Mouse (Mus musculus) MEL (cell line): ENCODE results near the gene Yipf2. TPM values are rescaled to one million over a fixed set of nuclear protein-coding genes. Genes with fewer than 3 reads are reported as not detected.

Experiments used
- DNase-seq: peaks from one replicate; pipeline ENCODE4 v3.0.0; 2011; ENCODE audit warnings: low read depth, low spot score
- H3K27ac ChIP-seq: 2 replicates; pipeline ENCODE4 v1.5.1; 2012; ENCODE audit warnings: low read depth, mild to moderate bottlenecking, control low read depth, low read length, moderate library complexity; ENCODE audit not compliant: control insufficient read depth
- H3K27me3 ChIP-seq, 2 experiments: fragments of 150-350 bp in 1 of 2; sonication (generic) in 1 of 2; 2 replicates each; pipeline ENCODE4 v1.6.1; 2012; ENCODE audit warnings: low read length in 2 of 2, mild to moderate bottlenecking in 2 of 2, improper control_type of control experiment in 1 of 2, moderate library complexity in 1 of 2; ENCODE audit not compliant: insufficient read depth in 2 of 2, control insufficient read depth in 1 of 2
- H3K36me3 ChIP-seq, 2 experiments: 2 replicates each; pipeline ENCODE4 v1.6.1; 2012 to 2014; ENCODE audit warnings: low read length in 2 of 2, improper control_type of control experiment in 1 of 2, inconsistent platforms in 1 of 2, mild to moderate bottlenecking in 1 of 2; ENCODE audit not compliant: insufficient read depth in 2 of 2, control insufficient read depth in 1 of 2
- H3K4me1 ChIP-seq, 2 experiments: fragments of 150-350 bp in 1 of 2; sonication (generic) in 1 of 2; 2 replicates each; pipeline ENCODE4 v1.6.1; 2012; ENCODE audit warnings: low read length in 2 of 2, improper control_type of control experiment in 1 of 2, mild to moderate bottlenecking in 1 of 2; ENCODE audit not compliant: insufficient read depth in 2 of 2, control insufficient read depth in 1 of 2
- H3K4me3 ChIP-seq, 2 experiments: fragments of 150-350 bp in 1 of 2; sonication (generic) in 1 of 2; 2 replicates each; pipeline ENCODE4 v1.5.1; 2012; ENCODE audit warnings: low read depth in 2 of 2, low read length in 2 of 2, mild to moderate bottlenecking in 2 of 2, moderate library complexity in 2 of 2, control low read depth in 1 of 2, improper control_type of control experiment in 1 of 2; ENCODE audit not compliant: control insufficient read depth in 1 of 2, insufficient read depth in 1 of 2
- H3K79me2 ChIP-seq: 2 replicates; pipeline ENCODE4 v1.6.1; 2012; ENCODE audit warnings: mild to moderate bottlenecking, low read length, moderate library complexity; ENCODE audit not compliant: control insufficient read depth, poor library complexity, insufficient read depth
- H3K9ac ChIP-seq: 2 replicates; pipeline ENCODE4 v1.6.1; 2012; ENCODE audit warnings: low read depth, mild to moderate bottlenecking, control low read depth, low read length, moderate library complexity; ENCODE audit not compliant: control insufficient read depth, poor library complexity, severe bottlenecking
- H3K9me3 ChIP-seq: fragments of 150-350 bp; sonication (generic); replicated peaks from 2 replicates; pipeline ENCODE4 v1.6.1; 2012; ENCODE audit warnings: mild to moderate bottlenecking, low read length, improper control_type of control experiment, moderate library complexity; ENCODE audit not compliant: insufficient read depth
- BHLHE40 ChIP-seq: IDR thresholded peaks from 2 replicates; pipeline ENCODE4 v1.6.1; 2012; ENCODE audit warnings: low read depth, mild to moderate bottlenecking, inconsistent platforms, low read length, improper control_type of control experiment, borderline replicate concordance
- CHD1 ChIP-seq: IDR thresholded peaks from 2 replicates; pipeline ENCODE4 v1.6.1; 2012; ENCODE audit warnings: low read depth, mild to moderate bottlenecking, inconsistent platforms, low read length, improper control_type of control experiment
- CHD2 ChIP-seq: IDR thresholded peaks from 2 replicates; pipeline ENCODE4 v1.6.1; 2011; ENCODE audit warnings: low read length, improper control_type of control experiment
- CTCF ChIP-seq, 3 experiments: IDR thresholded peaks in 2 of 3; conservative IDR thresholded peaks in 1 of 3; 2 replicates each; pipeline ENCODE4 v1.5.1; 2011 to 2012; ENCODE audit warnings: low read length in 3 of 3, low read depth in 2 of 3, mild to moderate bottlenecking in 2 of 3, improper control_type of control experiment in 1 of 3, inconsistent platforms in 1 of 3, mixed read lengths in 1 of 3, moderate library complexity in 1 of 3; ENCODE audit not compliant: control insufficient read depth in 1 of 3, insufficient read depth in 1 of 3, poor library complexity in 1 of 3, severe bottlenecking in 1 of 3
- ETS1 ChIP-seq: IDR thresholded peaks from 2 replicates; pipeline ENCODE4 v1.6.1; 2012; ENCODE audit warnings: low read depth, mild to moderate bottlenecking, inconsistent platforms, low read length, improper control_type of control experiment, moderate library complexity
- GABPA ChIP-seq: IDR thresholded peaks from 2 replicates; pipeline ENCODE4 v1.6.1; 2012; ENCODE audit warnings: low read depth, mild to moderate bottlenecking, inconsistent platforms, low read length, improper control_type of control experiment, moderate library complexity
- HCFC1 ChIP-seq: IDR thresholded peaks from 2 replicates; pipeline ENCODE4 v1.6.1; 2012; ENCODE audit warnings: low read depth, mild to moderate bottlenecking, inconsistent platforms, low read length, improper control_type of control experiment, moderate library complexity
- KAT2A ChIP-seq: conservative IDR thresholded peaks from 2 replicates; pipeline ENCODE4 v1.6.1; 2012; ENCODE audit warnings: low read depth, low read length, improper control_type of control experiment, inconsistent platforms
- MAFK ChIP-seq: IDR thresholded peaks from 2 replicates; pipeline ENCODE4 v1.6.1; 2011; ENCODE audit warnings: low read depth, mild to moderate bottlenecking, low read length, improper control_type of control experiment, borderline replicate concordance
- MAZ ChIP-seq: IDR thresholded peaks from 2 replicates; pipeline ENCODE4 v1.6.1; 2012; ENCODE audit warnings: low read depth, mild to moderate bottlenecking, inconsistent platforms, low read length, improper control_type of control experiment
- MEF2A ChIP-seq: IDR thresholded peaks from 2 replicates; pipeline ENCODE4 v1.6.1; 2014; ENCODE audit warnings: low read depth, mild to moderate bottlenecking, inconsistent platforms, low read length, improper control_type of control experiment; ENCODE audit not compliant: poor library complexity, insufficient replicate concordance, severe bottlenecking; ENCODE audit errors: extremely low read depth
- MYC ChIP-seq: IDR thresholded peaks from 2 replicates; pipeline ENCODE4 v1.6.1; 2011; ENCODE audit warnings: low read depth, mild to moderate bottlenecking, low read length, improper control_type of control experiment, moderate library complexity
- NRF1 ChIP-seq: IDR thresholded peaks from 2 replicates; pipeline ENCODE4 v1.6.1; 2014; ENCODE audit warnings: low read depth, mild to moderate bottlenecking, inconsistent platforms, low read length, improper control_type of control experiment, moderate library complexity; ENCODE audit not compliant: poor library complexity, insufficient read depth, severe bottlenecking
- POLR2A ChIP-seq, 2 experiments: IDR thresholded peaks; 2 replicates each; pipeline ENCODE4 v1.6.1; 2011 to 2012; ENCODE audit warnings: low read length in 2 of 2, mild to moderate bottlenecking in 2 of 2, control low read depth in 1 of 2, improper control_type of control experiment in 1 of 2, low read depth in 1 of 2, moderate library complexity in 1 of 2; ENCODE audit not compliant: control insufficient read depth in 1 of 2, insufficient read depth in 1 of 2, poor library complexity in 1 of 2
- POLR2AphosphoS5 ChIP-seq: IDR thresholded peaks from 2 replicates; pipeline ENCODE4 v1.6.1; 2012; ENCODE audit warnings: low read depth, borderline replicate concordance, mild to moderate bottlenecking, inconsistent platforms, low read length, moderate library complexity, mixed read lengths
- RAD21 ChIP-seq: IDR thresholded peaks from 2 replicates; pipeline ENCODE4 v1.6.1; 2011; ENCODE audit warnings: mild to moderate bottlenecking, low read depth, low read length, improper control_type of control experiment
- RCOR1 ChIP-seq: IDR thresholded peaks from 2 replicates; pipeline ENCODE4 v1.6.1; 2012; ENCODE audit warnings: low read depth, mild to moderate bottlenecking, inconsistent platforms, low read length, improper control_type of control experiment
- SIN3A ChIP-seq: IDR thresholded peaks from 2 replicates; pipeline ENCODE4 v1.6.1; 2012; ENCODE audit warnings: low read length, improper control_type of control experiment, inconsistent platforms
- SMC3 ChIP-seq: IDR thresholded peaks from 2 replicates; pipeline ENCODE4 v1.6.1; 2011; ENCODE audit warnings: low read depth, low read length, improper control_type of control experiment
- TAL1 ChIP-seq: IDR thresholded peaks from 2 replicates; pipeline ENCODE4 v1.6.1; 2012; ENCODE audit warnings: mild to moderate bottlenecking, inconsistent platforms, low read length, moderate library complexity, mixed read lengths
- TBP ChIP-seq: IDR thresholded peaks from 2 replicates; pipeline ENCODE4 v1.8.0; 2011; ENCODE audit warnings: low read depth, low read length, improper control_type of control experiment
- TCF12 ChIP-seq: IDR thresholded peaks from 2 replicates; pipeline ENCODE4 v1.6.1; 2014; ENCODE audit warnings: low read depth, mild to moderate bottlenecking, inconsistent platforms, low read length, improper control_type of control experiment, moderate library complexity
- UBTF ChIP-seq: IDR thresholded peaks from 2 replicates; pipeline ENCODE4 v1.6.1; 2012; ENCODE audit warnings: low read depth, mild to moderate bottlenecking, inconsistent platforms, low read length, improper control_type of control experiment, moderate library complexity, borderline replicate concordance; ENCODE audit not compliant: insufficient read depth
- ZC3H11A ChIP-seq: IDR thresholded peaks from 2 replicates; pipeline ENCODE4 v1.6.1; 2012; ENCODE audit warnings: low read depth, mild to moderate bottlenecking, inconsistent platforms, low read length, improper control_type of control experiment
- ZMIZ1 ChIP-seq: IDR thresholded peaks from 2 replicates; pipeline ENCODE4 v1.6.1; 2012; ENCODE audit warnings: low read depth, mild to moderate bottlenecking, inconsistent platforms, low read length, improper control_type of control experiment, moderate library complexity
- ZNF384 ChIP-seq: IDR thresholded peaks from 2 replicates; pipeline ENCODE4 v1.6.1; 2012; ENCODE audit warnings: low read depth, mild to moderate bottlenecking, inconsistent platforms, low read length, improper control_type of control experiment
- polyA plus RNA-seq, 2 experiments: library from polyadenylated mRNA; stranded (reverse) in 1 of 2; unstranded in 1 of 2; fragments of >175 nt in 1 of 2; fragments of >200 nt in 1 of 2; gene quantifications; 2 replicates each; pipeline versions ENCODE4 v1.2.1 to v1.2.4; 2012; ENCODE audit warnings: low replicate concordance in 2 of 2, low read depth in 1 of 2; ENCODE audit not compliant: insufficient read length in 2 of 2, insufficient read depth in 1 of 2, missing spikeins in 1 of 2
- total RNA-seq: library from RNA; depleted of rRNA; stranded (reverse); fragments of 300-350 nt; gene quantifications from 2 replicates; pipeline ENCODE4 v1.2.3, GENCODE M21; 2012

The Yipf2 gene
- total and polyA plus RNA-seq, 3 experiments, result 22.8 to 84.9 TPM; not detected in 1

GRCm38 (mm10) chr9:21630673-21631072, 38.0 kb upstream of the Yipf2 start:
- H3K79me2 ChIP-seq, result peaks cover 57% of the 10 kb centered on the region
- peaks cover 2 to 45% of the 10 kb centered on the region in 2 experiments; a peak in 3 of 4 replicates for H3K36me3 ChIP-seq
- DNase-seq, result peak; percentile 91
- TF ChIP-seq SIN3A, result peak; percentile 73
- peak; percentile 75 for TF ChIP-seq MYC
- TF ChIP-seq TAL1, result no peak
- TF ChIP-seq KAT2A, result no peak
- no peak for TF ChIP-seq MAFK
- no peak for TF ChIP-seq GABPA
- TF ChIP-seq NRF1, result no peak
- no peak for TF ChIP-seq ETS1
- TF ChIP-seq RAD21, result peak; percentile 70
- TF ChIP-seq CHD1, result 0 out of 2 replicates have a peak, but pooled peaks have one; percentile 78
- peak in 1 of 2 experiments; percentile 33; a peak in 1 of 4 replicates for TF ChIP-seq POLR2A (IDR thresholded peaks at IDR 0.05; ENCODE audit: control insufficient read depth in 1 of 2, insufficient read depth in 1 of 2, low read depth in 1 of 2, low read length in 2 of 2, poor library complexity in 1 of 2)
- peak; percentile 84 for TF ChIP-seq SMC3
- TF ChIP-seq CHD2, result no peak
- TF ChIP-seq TBP, result peak; percentile 89
- TF ChIP-seq ZC3H11A, result peak; percentile 77
- no peak for TF ChIP-seq ZMIZ1
- TF ChIP-seq UBTF, result no peak
- peak; percentile 19; the same call in 1 of the 2 replicates for TF ChIP-seq RCOR1
- TF ChIP-seq MEF2A, result no peak
- TF ChIP-seq CTCF (IDR thresholded peaks at IDR 0.05 in 2 of 3, conservative IDR thresholded peaks at IDR 0.05 in 1 of 3; ENCODE audit: control insufficient read depth in 1 of 3, insufficient read depth in 1 of 3, low read depth in 2 of 3, low read length in 3 of 3, poor library complexity in 1 of 3, severe bottlenecking in 1 of 3), result peak; percentile 86 to 87 (median 86)
- TF ChIP-seq MAZ, result 0 out of 2 replicates have a peak, but pooled peaks have one; percentile 59
- TF ChIP-seq ZNF384, result peak; percentile 73
- TF ChIP-seq TCF12, result 0 out of 2 replicates have a peak, but pooled peaks have one; percentile 23
- no peak for TF ChIP-seq POLR2AphosphoS5
- TF ChIP-seq HCFC1, result 0 out of 2 replicates have a peak, but pooled peaks have one; percentile 39
- peak; percentile 66; the same call in 1 of the 2 replicates for TF ChIP-seq BHLHE40
- H3K9ac ChIP-seq, result no peak overlapping the region
- no peaks in the 10 kb centered on the region for H3K9me3 ChIP-seq
- no peak overlapping the region for H3K4me3 ChIP-seq
- no peaks in the 10 kb centered on the region for H3K27me3 ChIP-seq
- H3K27ac ChIP-seq, result no peak overlapping the region
- H3K4me1 ChIP-seq, result no peaks in the 10 kb centered on the region
